Mouse (Mus musculus): ENCODE data around the gene Tmem107. TPM values are rescaled to one million over a fixed set of nuclear protein-coding genes. Genes with fewer than 3 reads are reported as not detected.
A peak's percentile ranks its signal among the peaks of the same experiment; 100 is the strongest.
"Not testable (repeated sequence)": the region's sequence is repeated elsewhere in the genome, so short reads cannot be mapped to it uniquely, and the experiment has no call there.

Gene Tmem107
- polyA plus RNA-seq, 1 experiment from 2014 or later, result 29.2 TPM

DNA sequence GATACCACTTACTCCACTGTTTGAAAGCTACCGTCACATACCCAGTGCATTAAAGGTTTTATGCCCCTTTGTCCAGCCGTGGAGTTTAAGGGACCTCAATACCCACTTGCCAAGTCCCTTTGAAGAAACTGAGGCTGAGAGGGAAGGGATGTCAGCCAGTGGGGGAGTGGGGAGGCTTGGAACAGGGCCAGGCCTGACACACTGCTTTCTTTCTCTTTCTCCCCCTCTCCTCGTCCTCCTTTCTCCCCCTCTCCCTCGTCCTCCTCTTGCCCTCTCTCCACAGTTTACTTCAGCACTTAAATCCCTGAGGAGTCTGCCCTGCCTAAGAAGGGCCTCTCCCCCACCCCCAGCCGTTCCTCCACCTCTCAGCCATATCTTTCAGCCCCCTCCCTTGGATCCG lies 19.8 kb downstream of the Tmem107 start:
- Histone ChIP-seq H3K9ac (peak overlapping the region; percentile 100), H3K27me3 (no peaks in the 10 kb centered on the region), H3K27ac (replicated peaks) (0 out of 2 replicates have a peak overlapping the region, but pooled peaks have one; percentile 18), H3K4me2 (peak overlapping the region; percentile 98), H3K36me3 (peaks cover 31% of the 10 kb centered on the region), H3K4me3 (peak overlapping the region; percentile 98; the same call in 1 of the 2 replicates), H3K4me1 (replicated peaks) (peaks cover 56% of the 10 kb centered on the region), H3K9me3 (no peaks in the 10 kb centered on the region)
- no peak for ATAC-seq (ENCODE audit: low read depth)
- WGBS, result 57% methylated on average over 6 of the region's 6 CpGs

DNA sequence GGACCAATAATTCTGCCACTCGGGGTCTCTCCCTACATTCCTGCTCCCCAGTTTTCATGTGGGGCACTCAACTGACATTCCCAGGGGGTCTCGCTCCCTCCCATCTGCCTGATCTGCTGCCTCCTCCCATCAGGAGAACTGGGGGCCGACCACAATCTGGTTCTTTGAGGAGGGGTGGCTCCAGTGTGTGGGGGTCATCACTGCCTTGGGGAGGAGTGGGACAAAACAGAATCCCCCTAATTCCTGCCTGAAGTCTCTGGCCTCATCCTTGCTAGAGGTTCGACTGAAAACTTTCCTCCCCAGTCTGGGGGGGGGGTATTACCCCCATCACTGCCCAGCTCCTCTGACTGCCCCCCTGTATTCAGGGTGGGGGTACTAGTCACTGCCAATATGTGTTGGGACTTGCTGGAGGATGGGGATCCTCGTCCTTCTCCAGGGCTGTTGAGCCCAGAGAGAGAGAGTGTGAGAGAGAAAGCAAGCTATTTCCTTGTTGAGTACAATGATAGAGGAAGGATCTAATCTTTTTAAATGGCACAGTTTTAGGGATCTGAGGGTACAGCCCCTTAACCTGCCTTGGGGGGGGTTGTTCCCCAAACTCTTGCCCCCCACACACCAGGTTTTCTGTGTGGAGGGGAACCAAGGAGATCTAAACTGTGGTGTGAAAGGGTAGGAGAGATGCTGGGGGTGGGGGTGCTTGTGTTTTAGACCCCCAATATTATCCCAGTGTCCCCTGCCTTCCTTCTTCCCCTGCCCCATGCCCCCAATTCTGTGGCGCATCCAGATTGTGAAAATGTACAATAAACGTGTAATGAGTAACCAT lies 21.2 kb downstream of the Tmem107 start:
- WGBS, result 66% methylated on average over 7 of the region's 7 CpGs
- peaks cover 70% of the 10 kb centered on the region for H3K4me1 ChIP-seq (replicated peaks)
- no peak overlapping the region for H3K27ac ChIP-seq (replicated peaks)
- H3K4me2 ChIP-seq, result no peak overlapping the region
- H3K36me3 ChIP-seq, result peaks cover 31% of the 10 kb centered on the region
- H3K27me3 ChIP-seq, result no peaks in the 10 kb centered on the region; the same call in 1 of the 2 replicates
- no peak for ATAC-seq (ENCODE audit: low read depth)
- H3K4me3 ChIP-seq, result no peak overlapping the region
- peak overlapping the region; percentile 41; the same call in 1 of the 2 replicates for H3K9ac ChIP-seq
- H3K9me3 ChIP-seq, result no peaks in the 10 kb centered on the region

GRCm38 (mm10) chr11:69092386-69092751 lies 21.8 kb downstream of the Tmem107 start:
- 6% methylated on average over 3 of the region's 3 CpGs for WGBS

GRCm38 (mm10) chr11:69092871-69093270 lies 22.3 kb downstream of the Tmem107 start:
- Histone ChIP-seq H3K9ac (no peak overlapping the region), H3K36me3 (peaks cover 31% of the 10 kb centered on the region), H3K9me3 (no peaks in the 10 kb centered on the region), H3K4me3 (no peak overlapping the region), H3K4me2 (no peak overlapping the region), H3K4me1 (replicated peaks) (peaks cover 71% of the 10 kb centered on the region), H3K27me3 (no peaks in the 10 kb centered on the region; the same call in 1 of the 2 replicates), H3K27ac (replicated peaks) (no peak overlapping the region)
- WGBS, result 90% methylated on average over 4 of the region's 4 CpGs
- no peak for ATAC-seq (ENCODE audit: low read depth)

More at GRCm38 (mm10) chr11:69092386-69092751, 21.8 kb downstream of the Tmem107 start:
- no peak overlapping the region for H3K4me2 ChIP-seq
- H3K9ac ChIP-seq, result no peak overlapping the region
- ATAC-seq (ENCODE audit: low read depth), result no peak
- no peaks in the 10 kb centered on the region; the same call in 1 of the 2 replicates for H3K27me3 ChIP-seq
- H3K9me3 ChIP-seq, result no peaks in the 10 kb centered on the region
- peaks cover 71% of the 10 kb centered on the region for H3K4me1 ChIP-seq (replicated peaks)
- H3K27ac ChIP-seq (replicated peaks), result no peak overlapping the region
- peaks cover 31% of the 10 kb centered on the region for H3K36me3 ChIP-seq
- H3K4me3 ChIP-seq, result no peak overlapping the region

DNA sequence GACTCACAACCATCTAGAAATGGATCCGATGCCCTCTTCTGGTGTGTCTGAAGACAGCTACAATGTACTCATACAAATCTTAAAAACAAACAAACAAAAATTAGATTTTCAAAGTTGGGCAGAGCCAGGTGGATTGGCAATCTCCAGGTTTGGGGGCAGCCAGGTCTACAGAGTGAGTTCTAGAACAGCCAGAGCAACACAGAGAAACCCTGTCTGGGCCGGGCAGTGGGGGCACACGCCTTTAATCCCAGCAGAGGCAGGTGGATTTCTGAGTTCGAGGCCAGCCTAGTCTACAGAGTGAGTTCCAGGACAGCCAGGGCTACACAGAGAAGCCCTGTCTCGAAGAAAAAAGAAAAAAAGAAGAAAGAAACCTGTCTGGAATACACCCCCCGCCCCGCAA lies 23.2 kb downstream of the Tmem107 start:
- not testable (repeated sequence) for H3K4me2 ChIP-seq; H3K27ac ChIP-seq (replicated peaks); H3K4me3 ChIP-seq; ATAC-seq (ENCODE audit: low read depth); H3K9me3 ChIP-seq; H3K9ac ChIP-seq; H3K27me3 ChIP-seq
- WGBS, result 89% methylated on average over 7 of the region's 7 CpGs
- peaks cover 79% of the 10 kb centered on the region for H3K4me1 ChIP-seq (replicated peaks)
- H3K36me3 ChIP-seq, result peaks cover 31% of the 10 kb centered on the region

- H3K9me3 ChIP-seq, result no peaks in the 10 kb centered on the region
- peak within 1 kb of the TSS; percentile 64 for H3K9ac ChIP-seq
- peaks cover 28% of the 10 kb centered on the region for H3K36me3 ChIP-seq
- peaks cover 79% of the 10 kb centered on the region for H3K4me1 ChIP-seq (replicated peaks)
- peak within 1 kb of the TSS; percentile 88 for H3K27ac ChIP-seq (replicated peaks)
- ATAC-seq (ENCODE audit: low read depth), result peak; percentile 93
- peak within 1 kb of the TSS; percentile 63 for H3K4me3 ChIP-seq
- H3K27me3 ChIP-seq, result no peaks in the 10 kb centered on the region; the same call in 1 of the 2 replicates
- under 1% methylated on average over 37 of the region's 37 CpGs for WGBS
- H3K4me2 ChIP-seq, result peak within 1 kb of the TSS; percentile 93
Measured at GRCm38 (mm10) chr11:69094697-69095429, 24.3 kb downstream of the Tmem107 start, which contains the start of gene Per1. Gene Per1 (plus strand): TSS chr11:69095217.

DNA sequence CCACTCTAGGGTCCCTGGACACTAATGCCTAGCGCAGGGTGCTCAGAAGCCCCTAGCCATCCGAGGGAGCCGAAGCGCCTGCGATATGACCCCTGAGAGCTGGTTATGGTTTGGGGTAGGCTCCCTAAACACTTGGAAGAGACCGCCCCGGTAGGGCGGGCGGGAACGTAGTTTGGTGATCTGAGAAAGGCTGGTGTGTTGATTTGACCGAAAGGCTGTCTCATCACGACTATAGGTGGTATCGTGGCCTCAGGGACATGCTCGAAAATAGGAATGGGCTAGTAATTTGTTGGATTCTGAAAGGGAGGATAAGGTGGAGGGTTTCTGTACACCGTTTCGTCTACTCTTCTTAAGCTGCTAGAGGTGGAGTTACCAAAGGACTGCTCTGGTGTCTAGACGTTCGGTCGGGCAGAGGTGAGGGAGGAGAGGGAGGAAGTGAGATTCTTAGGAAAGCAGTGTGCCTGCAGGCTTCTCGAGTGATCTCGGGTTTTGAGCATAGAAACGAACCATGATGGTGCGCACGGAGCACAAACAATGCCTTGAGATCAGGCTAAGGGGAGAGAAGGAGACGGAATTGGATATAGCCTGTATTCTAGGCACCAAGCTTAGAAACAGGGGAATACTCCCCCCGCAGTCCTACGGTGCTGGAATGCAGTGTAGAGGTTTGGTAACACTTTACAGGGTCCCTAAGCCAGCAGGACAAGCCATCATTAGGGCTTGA lies 25.1 kb downstream of the Tmem107 start:
- 3% methylated on average over 27 of the region's 27 CpGs for whole genome bisulfite sequencing
- ATAC-seq (ENCODE audit: low read depth), result no peak
- H3K9me3 ChIP-seq, result no peaks in the 10 kb centered on the region
- H3K4me1 ChIP-seq (replicated peaks), result peaks cover 79% of the 10 kb centered on the region
- no peaks in the 10 kb centered on the region; the same call in 1 of the 2 replicates for H3K27me3 ChIP-seq
- H3K4me2 ChIP-seq, result peak overlapping the region; percentile 93
- H3K36me3 ChIP-seq, result peaks cover 20% of the 10 kb centered on the region
- H3K4me3 ChIP-seq, result peak overlapping the region; percentile 63
- peak overlapping the region; percentile 64 for H3K9ac ChIP-seq
- peak overlapping the region; percentile 77 for H3K27ac ChIP-seq (replicated peaks)

DNA sequence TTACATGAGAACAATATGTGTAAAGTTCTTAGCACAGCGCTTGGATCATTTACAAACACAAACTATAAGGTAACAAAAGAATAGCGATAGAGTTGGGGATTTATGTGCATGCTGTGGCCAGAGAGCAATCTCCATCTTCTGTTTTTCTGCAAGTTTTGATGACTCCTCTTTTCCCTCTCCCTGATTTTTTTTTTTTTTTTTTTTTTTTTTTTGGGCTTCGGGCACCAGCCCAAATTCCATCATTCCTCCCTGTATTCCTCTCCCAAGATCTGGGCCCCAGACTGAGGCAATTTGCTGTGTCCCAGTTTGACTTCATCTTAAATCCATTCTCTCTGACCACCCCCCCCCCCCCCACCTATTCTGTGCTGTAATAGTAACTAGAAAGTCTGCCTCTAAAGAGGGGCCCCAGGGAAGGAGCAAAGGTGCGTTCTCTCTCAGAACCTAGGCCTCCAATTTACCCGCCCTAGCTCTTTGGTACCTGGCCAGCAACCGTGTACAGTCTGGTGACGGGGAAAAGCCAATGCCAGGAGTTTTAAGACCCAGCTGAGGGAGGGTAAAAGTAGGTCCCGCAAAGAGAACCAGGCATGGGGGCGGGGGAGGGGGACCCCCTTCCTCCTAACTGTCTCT lies 25.9 kb downstream of the Tmem107 start:
- Histone ChIP-seq H3K4me3 (peak overlapping the region; percentile 63), H3K4me2 (peak overlapping the region; percentile 93), H3K9me3 (no peaks in the 10 kb centered on the region), H3K27me3 (no peaks in the 10 kb centered on the region; the same call in 1 of the 2 replicates), H3K36me3 (peaks cover 21% of the 10 kb centered on the region), H3K27ac (replicated peaks) (peak overlapping the region; percentile 89), H3K4me1 (replicated peaks) (peaks cover 77% of the 10 kb centered on the region), H3K9ac (peak overlapping the region; percentile 84)
- ATAC-seq (ENCODE audit: low read depth), result no peak
- 14% methylated on average over 9 of the region's 9 CpGs for WGBS

- 2% methylated on average over 29 of the region's 29 CpGs for WGBS
- Histone ChIP-seq H3K27me3 (no peaks in the 10 kb centered on the region; the same call in 1 of the 2 replicates), H3K4me1 (replicated peaks) (peaks cover 71% of the 10 kb centered on the region), H3K4me2 (peak overlapping the region; percentile 93), H3K36me3 (peaks cover 22% of the 10 kb centered on the region), H3K4me3 (peak overlapping the region; percentile 63), H3K9ac (peak overlapping the region; percentile 84), H3K9me3 (no peaks in the 10 kb centered on the region), H3K27ac (replicated peaks) (peak overlapping the region; percentile 89)
- no peak for ATAC-seq (ENCODE audit: low read depth)
Measured at GRCm38 (mm10) chr11:69096987-69097900, 26.6 kb downstream of the Tmem107 start.

GRCm38 (mm10) chr11:69098039-69098761 lies 27.6 kb downstream of the Tmem107 start:
- ATAC-seq (ENCODE audit: low read depth), result no peak
- H3K27ac ChIP-seq (replicated peaks), result peak overlapping the region; percentile 89
- H3K36me3 ChIP-seq, result peaks cover 26% of the 10 kb centered on the region
- peak overlapping the region; percentile 84 for H3K9ac ChIP-seq
- no peaks in the 10 kb centered on the region; the same call in 1 of the 2 replicates for H3K27me3 ChIP-seq
- no peaks in the 10 kb centered on the region for H3K9me3 ChIP-seq
- peak overlapping the region; percentile 63 for H3K4me3 ChIP-seq
- peak overlapping the region; percentile 93 for H3K4me2 ChIP-seq
- peaks cover 71% of the 10 kb centered on the region for H3K4me1 ChIP-seq (replicated peaks)
- 9% methylated on average over 8 of the region's 8 CpGs for WGBS
